Mouse (Mus musculus): Measurements from ENCODE around the gene Ubtfl1. TPM values are rescaled to one million over a fixed set of nuclear protein-coding genes. Genes with fewer than 3 reads are reported as not detected.
A peak's percentile ranks its signal among the peaks of the same experiment; 100 is the strongest.
"Not testable (repeated sequence)": the region's sequence is repeated elsewhere in the genome, so short reads cannot be mapped to it uniquely, and the experiment has no call there.

The Ubtfl1 gene
- not detected for total RNA-seq (2021)

GRCm38 (mm10) chr9:18404118-18404517 lies at the start of gene Ubtfl1:
Gene Ubtfl1, plus strand, starts transcription at chr9:18404418.
- no peak for DNase-seq (ENCODE audit: low spot score in 2 of 2)
- intact Hi-C loops (cut with DNase I), result no loop called here

DNA sequence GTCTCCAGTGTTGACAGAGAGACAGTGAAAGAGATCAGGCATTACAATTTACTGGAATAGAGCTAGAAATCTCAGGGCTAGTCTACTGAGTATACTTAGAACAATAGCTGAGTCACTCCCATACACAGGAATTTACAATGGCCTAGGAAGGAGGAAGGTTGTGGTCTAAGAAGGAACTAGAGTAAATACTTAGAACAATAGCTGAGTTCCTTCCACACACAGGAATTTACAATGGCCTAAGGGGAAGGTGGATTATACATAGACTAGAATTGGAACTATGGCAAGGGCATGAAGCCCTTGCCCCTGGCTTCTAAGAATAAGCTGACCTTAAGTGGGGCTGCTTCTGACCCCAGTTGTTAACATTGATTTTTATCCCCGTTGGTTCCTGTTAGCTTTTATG lies 31.2 kb upstream of the Ubtfl1 start:
- intact Hi-C loops (cut with DNase I); DNase-seq (ENCODE audit: low spot score in 2 of 2): not testable (repeated sequence)

DNA sequence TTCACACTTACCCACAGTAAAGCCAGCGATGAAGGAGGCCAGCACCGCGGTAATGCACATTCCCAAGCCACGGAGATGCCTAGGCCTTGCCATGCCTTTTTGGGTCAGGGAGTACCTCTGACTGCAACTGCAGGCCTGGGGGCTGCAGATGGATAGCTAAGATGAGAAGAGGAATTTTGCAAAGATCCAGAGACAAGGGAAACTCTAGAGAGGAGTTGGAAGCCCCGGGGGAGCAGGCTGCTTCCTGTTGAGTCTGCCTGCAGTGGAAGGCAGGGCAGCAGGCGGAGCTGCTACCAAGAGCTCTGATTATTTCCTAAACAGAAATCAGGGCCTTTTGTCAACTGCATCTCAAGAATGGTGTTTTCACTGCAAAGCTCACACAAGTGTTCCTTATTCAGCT lies 18.4 kb upstream of the Ubtfl1 start:
- DNase-seq (ENCODE audit: low spot score in 2 of 2), result no peak
- intact Hi-C loops (cut with DNase I), result no loop called here

DNA sequence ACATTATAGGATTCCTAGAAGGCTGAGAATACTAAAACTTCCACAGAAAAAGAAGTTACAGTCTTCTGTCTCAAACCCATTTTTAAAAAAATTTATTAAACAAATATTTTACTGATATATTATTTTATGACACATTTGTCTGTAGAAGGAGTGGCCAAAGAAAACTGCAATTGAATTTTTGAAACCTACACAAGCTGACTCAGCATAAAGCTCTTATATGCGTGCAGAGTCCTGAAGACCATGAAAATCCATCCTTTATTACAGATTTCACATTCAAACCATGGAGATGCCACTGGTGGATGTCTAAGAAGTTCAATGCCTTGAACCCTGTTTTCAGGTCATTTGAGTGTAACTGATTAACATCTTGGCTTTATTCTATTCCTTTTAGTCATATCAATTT lies 4.6 kb upstream of the Ubtfl1 start:
- intact Hi-C loops (cut with DNase I), result no loop called here
- no peak for DNase-seq (ENCODE audit: low spot score in 2 of 2)

DNA sequence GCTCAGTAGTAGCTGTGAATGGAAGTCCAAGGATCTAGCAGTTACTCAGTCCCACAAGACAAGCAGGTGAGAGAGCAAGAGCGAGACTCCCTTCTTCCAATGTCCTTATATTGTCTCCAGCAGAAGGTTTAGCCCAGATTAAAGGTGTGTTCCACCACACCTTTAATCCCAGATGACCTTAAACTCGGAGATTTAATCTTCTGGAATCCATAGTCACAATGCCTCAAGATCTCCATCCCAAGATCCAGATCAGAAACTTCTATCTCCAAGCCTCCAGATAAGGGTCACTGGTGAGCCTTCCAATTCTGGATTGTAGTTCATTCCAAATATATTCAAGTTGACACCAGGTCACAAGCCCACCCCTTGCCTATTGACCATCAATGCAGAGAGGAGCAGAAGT lies 1.3 kb upstream of the Ubtfl1 start, which contains the start of gene Naalad2:
Gene Naalad2, minus strand, starts transcription at position 101 of the 400 bp plus-strand sequence.
- intact Hi-C loops (cut with DNase I); DNase-seq (ENCODE audit: low spot score in 2 of 2): not testable (repeated sequence)

GRCm38 (mm10) chr9:18412371-18412770 lies 8.2 kb downstream of the Ubtfl1 start:
- intact Hi-C loops (cut with DNase I); DNase-seq (ENCODE audit: low spot score in 2 of 2): not testable (repeated sequence)

DNA sequence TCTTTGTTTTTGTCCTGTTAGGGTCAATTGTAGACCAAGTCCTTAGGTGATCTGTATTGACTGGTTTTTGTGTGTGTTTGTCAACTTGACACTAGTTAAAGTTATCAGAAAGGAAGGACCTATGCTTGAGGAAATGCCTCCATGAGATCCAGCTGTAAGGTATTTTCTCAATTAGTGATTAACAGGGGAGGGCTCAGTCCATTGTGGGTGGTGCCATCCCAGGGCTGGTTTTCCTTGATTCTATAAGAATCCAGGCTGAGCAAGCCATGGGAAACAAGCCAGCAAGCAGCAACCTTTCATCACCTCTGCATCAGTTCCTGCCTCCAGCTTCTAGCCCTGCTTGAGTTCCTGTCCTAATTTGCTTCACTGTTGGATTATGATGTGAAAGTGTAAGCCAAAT lies 26.1 kb downstream of the Ubtfl1 start, which contains the start of gene Mbd3l2:
Gene Mbd3l2, plus strand, starts transcription at position 301 of the 400 bp plus-strand sequence.
- no peak for DNase-seq (ENCODE audit: low spot score in 2 of 2)
- intact Hi-C loops (cut with DNase I), result no loop called here

DNA sequence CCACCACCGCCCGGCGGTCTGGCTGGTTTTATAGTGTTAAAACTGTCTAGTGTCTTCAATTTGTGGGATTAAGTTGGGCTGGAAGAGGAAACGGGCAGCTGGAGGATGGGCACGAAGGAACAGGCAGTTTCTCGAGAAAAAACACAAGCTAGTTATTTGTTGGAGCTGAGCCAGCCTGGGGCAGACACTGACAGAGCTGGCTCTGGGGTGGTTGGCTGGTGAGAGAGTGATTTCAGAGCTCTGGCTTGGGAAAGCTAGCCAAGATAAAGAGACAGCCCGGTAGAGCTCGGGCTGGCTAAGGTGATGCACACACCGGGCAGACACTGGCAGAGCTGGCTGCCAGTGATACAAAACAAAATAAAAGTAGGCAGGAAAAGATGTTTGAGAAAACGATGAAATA lies 27.5 kb downstream of the Ubtfl1 start:
- DNase-seq (ENCODE audit: low spot score in 2 of 2), result peak; percentile 1
- intact Hi-C loops (cut with DNase I), result no loop called here

DNA sequence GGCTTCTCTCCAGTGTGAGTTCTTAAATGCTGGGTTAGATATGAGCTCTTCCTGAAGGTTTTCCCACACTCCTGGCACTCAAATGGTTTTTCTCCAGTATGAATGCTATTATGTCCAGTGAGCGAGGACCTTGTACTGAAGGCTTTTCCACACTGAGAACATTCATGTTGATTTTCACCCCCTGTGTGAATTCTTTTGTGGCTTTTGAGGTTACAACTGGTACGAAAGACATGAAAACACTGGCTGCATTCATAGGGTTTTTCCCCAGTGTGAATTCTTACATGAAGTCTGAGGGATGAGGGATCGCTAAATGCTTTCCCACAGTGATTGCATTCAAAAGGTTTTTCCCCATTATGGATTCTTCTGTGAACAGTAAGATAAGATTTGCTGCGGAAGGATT lies 52.3 kb downstream of the Ubtfl1 start:
- DNase-seq (ENCODE audit: low spot score in 2 of 2), result no peak
- intact Hi-C loops (cut with DNase I), result no loop called here

Small RNA genes lying within 50 kb of the gene (microRNA-seq; reads per million reads assigned to microRNA genes)
- 0 reads per million in 2 experiments for gene Gm22854

Other genes starting within 250 kb of the Ubtfl1 start
- gene Chordc1, start 112.3 kb upstream of the Ubtfl1 start, total RNA-seq (2021), result 100 to 1,000 TPM in 1 of 2 experiments, 10 to 100 TPM in 1; 96.8 to 113 TPM
- gene Naalad2, start 1.4 kb upstream of the Ubtfl1 start, total RNA-seq (2021), result 1 to 10 TPM in 1 of 2 experiments, under 1 TPM in 1; 0.89 to 1.1 TPM
- not detected for gene Mbd3l2, start 26.2 kb downstream of the Ubtfl1 start, total RNA-seq (2021)
- 1 to 10 TPM; 2.3 to 2.8 TPM for gene Zfp558, start 73.8 kb downstream of the Ubtfl1 start, total RNA-seq (2021)
- not detected for gene Mbd3l1, start 73.9 kb downstream of the Ubtfl1 start, total RNA-seq (2021)